Mouse (Mus musculus) right cerebral cortex, postnatal 10 days (tissue): Measurements from ENCODE around the gene Ccdc134.
"Not testable (repeated sequence)": the region's sequence is repeated elsewhere in the genome, so short reads cannot be mapped to it uniquely, and the experiment has no call there.

Experiments
- DNase-seq, 2 experiments: peaks; one replicate each; pipeline ENCODE4 v3.0.0; 2021; ENCODE audit warnings: low spot score in 2 of 2

Gene Ccdc134

GRCm38 (mm10) chr15:82127426-82128374, at the start of gene Ccdc134:
Ccdc134 (plus strand) TSS chr15:82127922.
- DNase-seq = peak; percentile 97

GRCm38 (mm10) chr15:82079883-82080282, 47.8 kb upstream of the Ccdc134 start:
- no peak for DNase-seq

- peak; percentile 52 to 56 for DNase-seq
These were observed 46.6 kb upstream of the Ccdc134 start for GRCm38 (mm10) chr15:82081161-82081560.

GRCm38 (mm10) chr15:82085606-82086005, 42.1 kb upstream of the Ccdc134 start:
- DNase-seq = no peak

GRCm38 (mm10) chr15:82086131-82086530, 41.6 kb upstream of the Ccdc134 start:
- DNase-seq = no peak

GRCm38 (mm10) chr15:82087266-82087665, 40.5 kb upstream of the Ccdc134 start:
- DNase-seq = peak in 1 of 2 experiments; percentile 43

- no peak for DNase-seq
These were observed 36.7 kb upstream of the Ccdc134 start for GRCm38 (mm10) chr15:82091061-82091460.

- peak in 1 of 2 experiments; percentile 56 for DNase-seq
These were observed 20.7 kb upstream of the Ccdc134 start for GRCm38 (mm10) chr15:82106953-82107555.

- no peak for DNase-seq
These were observed 7.2 kb upstream of the Ccdc134 start for GRCm38 (mm10) chr15:82120544-82120943.

GRCm38 (mm10) chr15:82126690-82127089, 1.0 kb upstream of the Ccdc134 start:
- DNase-seq = not testable (repeated sequence)

- DNase-seq = no peak
These were observed 676 bp downstream of the Ccdc134 start for GRCm38 (mm10) chr15:82128398-82128797.

GRCm38 (mm10) chr15:82130599-82130998, 2.9 kb downstream of the Ccdc134 start:
- no peak for DNase-seq

- DNase-seq = peak; percentile 56 to 74
These were observed 7.7 kb downstream of the Ccdc134 start for GRCm38 (mm10) chr15:82135372-82135771.

GRCm38 (mm10) chr15:82138565-82138964, 10.8 kb downstream of the Ccdc134 start:
- DNase-seq = peak; percentile 59 to 68

GRCm38 (mm10) chr15:82139196-82139595, 11.5 kb downstream of the Ccdc134 start:
- no peak for DNase-seq

- no peak for DNase-seq
These were observed 12.6 kb downstream of the Ccdc134 start for GRCm38 (mm10) chr15:82140355-82140754.

GRCm38 (mm10) chr15:82144157-82144556, 16.4 kb downstream of the Ccdc134 start:
- no peak for DNase-seq

- peak in 1 of 2 experiments; percentile 50 for DNase-seq
These were observed 17.7 kb downstream of the Ccdc134 start for GRCm38 (mm10) chr15:82145408-82145807.

GRCm38 (mm10) chr15:82145851-82146769, 18.4 kb downstream of the Ccdc134 start:
- no peak for DNase-seq

GRCm38 (mm10) chr15:82146770-82147610, 19.3 kb downstream of the Ccdc134 start, which contains the start of gene Srebf2:
Srebf2 (plus strand) TSS chr15:82147181.
- peak; percentile 100 for DNase-seq
